Mouse (Mus musculus) gonadal fat pad, adult 2 months (tissue): ENCODE data around the gene Olfr658. TPM values are rescaled to one million over a fixed set of nuclear protein-coding genes. Genes with fewer than 3 reads are reported as not detected.

Experiments used
- DNase-seq: peaks from one replicate; pipeline ENCODE4 v3.0.0-alpha.2; 2012; ENCODE audit warnings: low read depth
- polyA plus RNA-seq: library from polyadenylated mRNA; depleted of rRNA; stranded (reverse); fragments of >200 nt; gene quantifications from 2 replicates; pipeline ENCODE4 v1.2.3, GENCODE M21; 2012; rRNA removed

Gene Olfr658
- 0.04 TPM in 2 replicates for polyA plus RNA-seq

DNA sequence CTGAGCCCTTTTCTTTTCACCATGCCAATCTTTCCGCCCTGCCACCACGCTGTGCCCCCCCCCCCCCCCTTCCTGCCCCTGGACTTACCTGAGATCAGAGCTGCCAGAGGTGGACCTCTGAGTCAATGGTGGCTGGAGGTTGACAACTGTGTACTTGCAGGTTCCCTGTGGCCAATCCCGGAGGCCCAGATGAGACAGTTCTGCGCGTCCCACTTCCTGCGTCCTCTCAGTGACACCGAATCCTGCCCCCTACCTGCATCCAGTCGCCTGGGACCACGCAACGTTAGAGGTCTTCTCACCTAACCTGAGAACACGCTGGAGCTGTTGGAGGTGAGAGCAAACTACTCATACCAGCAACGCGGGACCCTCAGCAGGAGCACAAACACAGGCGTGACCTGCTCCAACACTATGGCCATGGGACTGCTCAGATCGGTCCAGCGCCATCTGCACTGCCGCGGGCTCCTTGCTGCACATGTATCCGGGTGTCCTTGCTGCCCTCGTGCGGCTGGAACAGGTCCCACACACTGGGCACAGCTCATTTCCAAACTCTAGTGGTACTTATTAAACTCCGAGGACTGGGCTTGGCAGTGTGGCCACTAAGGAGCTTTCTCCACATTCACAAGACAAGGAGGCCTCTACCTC is at the start of gene Olfr658:
Gene Olfr658 (minus strand): TSS at position 465 of the 642 bp plus-strand sequence.
- no peak for DNase-seq

DNA sequence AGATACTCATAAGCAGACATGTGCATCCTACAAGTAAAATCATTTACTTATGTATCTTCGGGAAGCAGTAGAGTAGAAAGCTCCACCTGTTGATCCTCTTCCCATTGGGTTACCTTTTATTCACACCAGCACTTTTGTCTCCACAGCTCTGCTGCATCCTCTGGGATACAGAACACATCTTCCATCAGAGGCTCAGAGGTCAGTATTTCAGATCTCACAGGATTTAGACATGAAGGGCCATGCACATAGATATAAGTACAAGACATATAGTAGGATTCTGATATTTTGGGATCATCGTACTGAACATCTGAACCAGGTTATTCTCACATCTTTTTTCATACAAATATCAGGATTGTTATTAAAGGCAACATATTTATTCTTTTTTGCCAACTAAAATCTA is 39.1 kb upstream of the Olfr658 start, which contains the start of gene Olfr661:
Gene Olfr661 (plus strand): TSS at position 301 of the 400 bp plus-strand sequence.
- no peak for DNase-seq

DNA sequence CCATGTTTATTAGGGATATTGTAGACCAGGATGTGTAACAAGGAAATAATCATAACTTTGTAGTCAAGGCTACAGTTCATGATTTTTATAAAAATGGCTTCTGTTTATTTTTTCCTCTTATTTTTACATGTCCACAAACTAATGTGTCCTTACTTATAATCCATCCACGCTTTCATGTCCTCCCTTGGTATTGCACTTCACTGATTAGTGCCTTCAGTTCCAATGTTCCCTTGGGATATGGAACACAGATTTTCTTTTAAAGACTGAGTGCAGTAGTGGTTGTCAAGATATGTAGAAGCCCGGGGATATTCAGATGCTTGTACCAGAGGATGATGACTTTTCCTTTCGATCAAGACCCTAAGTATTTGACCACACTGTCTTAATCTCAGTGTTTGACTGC is 19.3 kb upstream of the Olfr658 start, which contains the start of gene Olfr659:
Gene Olfr659 (plus strand): TSS at position 301 of the 400 bp plus-strand sequence.
- DNase-seq, result no peak

DNA sequence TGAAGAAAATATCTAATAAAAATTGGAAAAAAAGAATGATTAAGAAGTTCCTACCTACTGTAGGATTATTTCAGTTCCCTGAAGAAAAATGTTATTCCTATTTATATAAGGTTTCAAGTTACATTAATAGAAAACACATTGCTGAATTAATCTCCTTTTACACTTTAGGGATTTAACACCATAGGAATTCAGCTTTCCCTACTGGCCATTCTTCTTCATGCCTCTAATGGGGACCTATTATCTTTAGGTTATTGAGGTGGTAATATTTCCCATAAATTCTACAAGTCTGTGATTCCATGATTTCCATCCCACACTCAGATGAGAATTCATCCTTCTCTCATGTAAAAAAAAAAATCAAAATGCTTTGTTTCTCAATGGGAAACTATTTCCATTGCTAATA is 22.6 kb downstream of the Olfr658 start, which contains the start of gene Olfr657:
Gene Olfr657 (plus strand): TSS at position 301 of the 400 bp plus-strand sequence.
- DNase-seq, result no peak

DNA sequence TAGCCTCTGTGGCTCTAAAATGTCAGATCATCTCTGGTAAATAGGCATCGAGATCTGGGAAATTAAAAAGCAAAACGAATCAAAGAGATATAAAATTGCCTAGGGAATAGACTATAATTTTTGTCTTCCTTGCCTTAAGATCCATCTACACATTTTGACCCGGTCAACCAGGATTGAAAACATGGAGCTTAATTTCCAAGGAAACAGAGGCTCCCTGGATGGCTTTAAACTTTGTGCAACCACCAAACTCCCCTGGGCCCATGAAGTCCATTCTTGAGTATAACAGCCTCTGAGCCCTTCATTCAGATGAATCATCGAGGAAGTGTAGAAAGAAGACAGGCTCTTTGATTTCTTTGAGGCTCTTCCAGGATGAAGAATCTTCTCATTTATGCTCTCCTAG is 33.5 kb downstream of the Olfr658 start, which contains the start of gene Olfr656:
Gene Olfr656 (plus strand): TSS at position 301 of the 400 bp plus-strand sequence.
- no peak for DNase-seq

DNA sequence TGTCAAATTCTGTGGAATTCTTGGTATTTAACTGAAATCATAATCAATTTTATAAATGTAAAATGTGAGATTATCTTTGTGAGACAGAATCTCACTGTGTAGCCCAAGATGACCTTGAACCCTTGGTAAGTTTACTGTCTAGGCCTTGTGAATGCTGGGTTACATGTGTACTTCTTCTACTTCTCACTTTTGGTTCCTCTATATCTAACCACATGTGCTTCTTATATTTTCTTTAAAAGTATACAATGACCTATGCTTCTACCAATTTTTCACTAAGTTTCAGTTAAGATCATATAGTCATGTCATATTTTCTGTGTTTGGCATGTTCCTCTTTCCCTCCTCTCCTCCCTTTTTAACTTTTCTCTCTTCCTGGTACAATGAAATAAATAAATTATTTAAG is 42.4 kb downstream of the Olfr658 start:
- DNase-seq, result no peak

DNA sequence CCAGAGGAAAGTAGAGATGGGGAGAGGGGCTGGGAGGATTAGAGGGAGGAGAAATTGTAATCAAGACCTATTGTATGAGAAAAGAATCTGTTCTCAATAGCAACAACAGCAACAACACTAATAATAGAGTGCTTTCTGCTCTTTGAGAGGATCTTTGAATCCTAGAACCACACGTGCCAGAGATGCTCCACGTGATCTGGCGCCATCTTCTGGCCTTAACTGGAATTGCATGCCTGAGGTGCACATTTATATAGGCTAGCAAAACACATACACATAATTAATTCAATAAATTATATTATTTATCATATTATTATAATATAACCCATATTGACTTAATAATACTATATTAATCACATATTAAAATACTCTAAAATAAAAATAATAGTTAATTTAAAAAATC is 43.9 kb downstream of the Olfr658 start:
- DNase-seq, result no peak

DNA sequence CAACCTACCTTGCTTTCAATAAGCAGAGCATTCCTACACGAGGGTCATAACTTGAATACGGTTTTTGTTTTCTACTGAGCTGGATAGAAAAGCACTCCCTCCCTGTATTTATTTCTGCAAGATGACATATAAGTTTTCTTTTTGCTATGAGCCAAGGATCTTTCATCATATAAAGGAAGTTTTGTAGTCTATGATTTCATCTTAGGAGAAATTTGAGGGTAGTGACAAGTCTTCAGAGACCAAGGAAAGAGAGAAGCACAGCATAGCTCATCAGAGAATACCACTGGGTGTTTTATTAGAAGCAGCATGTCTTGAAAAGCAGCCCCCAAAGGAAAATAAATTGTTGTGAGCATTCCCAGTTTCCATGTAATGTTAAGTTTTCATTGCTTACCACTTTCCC is 45.4 kb downstream of the Olfr658 start, which contains the start of gene Olfr655:
Gene Olfr655 (minus strand): TSS at position 101 of the 400 bp plus-strand sequence.
- no peak for DNase-seq

Other genes with a start within 250 kb of the Olfr658 start
- gene Trim30c, start 246.5 kb downstream of the Olfr658 start, polyA plus RNA-seq, result 0.14 and 0.18 TPM in 2 replicates
- gene Trim30a, start 182.1 kb downstream of the Olfr658 start, polyA plus RNA-seq, result 3.0 and 4.6 TPM in 2 replicates
- gene Trim30d, start 139.5 kb downstream of the Olfr658 start, polyA plus RNA-seq, result 1.2 and 1.7 TPM in 2 replicates
- gene Olfr651, start 97.2 kb downstream of the Olfr658 start, polyA plus RNA-seq, result not detected in 2 replicates
- not detected in 2 replicates for gene Olfr652, start 86.4 kb downstream of the Olfr658 start, polyA plus RNA-seq
- gene Olfr653, start 70.0 kb downstream of the Olfr658 start, polyA plus RNA-seq, result not detected in 2 replicates
- gene Olfr654, start 60.3 kb downstream of the Olfr658 start, polyA plus RNA-seq, result not detected in 2 replicates
- not detected in 2 replicates for gene Olfr655, start 45.5 kb downstream of the Olfr658 start, polyA plus RNA-seq
- gene Olfr656, start 33.4 kb downstream of the Olfr658 start, polyA plus RNA-seq, result not detected in 2 replicates
- gene Olfr657, start 22.5 kb downstream of the Olfr658 start, polyA plus RNA-seq, result not detected in 2 replicates
- not detected in 2 replicates for gene Olfr659, start 19.4 kb upstream of the Olfr658 start, polyA plus RNA-seq
- not detected in 2 replicates for gene Olfr661, start 39.2 kb upstream of the Olfr658 start, polyA plus RNA-seq
- not detected in 2 replicates for gene Usp17le, start 130.2 kb upstream of the Olfr658 start, polyA plus RNA-seq
- 0.07 TPM in 1 of 2 replicates, not detected in the other for gene Usp17lb, start 195.3 kb upstream of the Olfr658 start, polyA plus RNA-seq
- gene Usp17la, start 209.7 kb upstream of the Olfr658 start, polyA plus RNA-seq, result not detected in 2 replicates
- not detected in 2 replicates for gene Olfr665, start 230.7 kb upstream of the Olfr658 start, polyA plus RNA-seq
- gene Olfr666, start 248.6 kb upstream of the Olfr658 start, polyA plus RNA-seq, result 1.1 TPM in 1 of 2 replicates, not detected in the other